Comparison of ENCODE assay signal across 8 mouse cellular contexts in genomic region chr7:24269667-24270287, GRCm38 (mm10). TPM values are rescaled to one million over a fixed set of nuclear protein-coding genes. Genes with fewer than 3 reads are reported as not detected.
DNase-seq lines count a peak whose midpoint lies in the region; ATAC-seq lines count a peak whose summit lies in the region.

No protein-coding gene starts in this region.

- WGBS in heart, embryonic 11.5 days (ENCODE audit: insufficient replicate concordance): 35% methylated on average over 7 of the region's 7 CpGs
- 40% methylated on average over 7 of the region's 7 CpGs for WGBS in liver, embryonic 13.5 days (ENCODE audit: insufficient replicate concordance)

- H3K4me3 ChIP-seq in heart, embryonic 11.5 days (ENCODE audit: low read depth, low read length): peak overlapping the region; percentile 71
- peak overlapping the region; percentile 65 for H3K4me3 ChIP-seq in liver, embryonic 13.5 days (replicated peaks)

- DNase-seq in heart, postnatal 4 days: no peak
- peak; percentile 18 for DNase-seq in thymus, postnatal 4 days
- DNase-seq in thymus, postnatal 25 days: no peak
- DNase-seq in liver, embryonic 13.5 days: no peak
- DNase-seq in testis, postnatal 10 days (ENCODE audit: low spot score): peak; percentile 37
- DNase-seq in embryo, embryonic 10.5 days (ENCODE audit: low spot score): no peak
- no peak for DNase-seq in ovary, adult 18-20 months (ENCODE audit: low spot score)

- no peaks in the 10 kb centered on the region for H3K4me1 ChIP-seq in heart, embryonic 11.5 days (ENCODE audit: control insufficient read depth, insufficient read depth, low read length)
- peaks cover 5% of the 10 kb centered on the region for H3K4me1 ChIP-seq in liver, embryonic 13.5 days (replicated peaks)

- no peaks in the 10 kb centered on the region for H3K9me3 ChIP-seq in heart, embryonic 11.5 days (replicated peaks; ENCODE audit: control insufficient read depth, low read length)
- no peaks in the 10 kb centered on the region for H3K9me3 ChIP-seq in liver, embryonic 13.5 days (replicated peaks)

- H3K27me3 ChIP-seq in heart, embryonic 11.5 days (ENCODE audit: control insufficient read depth, insufficient read depth, low read length): no peaks in the 10 kb centered on the region
- H3K27me3 ChIP-seq in liver, embryonic 13.5 days: no peaks in the 10 kb centered on the region

- H3K4me2 ChIP-seq in heart, embryonic 11.5 days: peak overlapping the region; percentile 82
- peak overlapping the region; percentile 76 for H3K4me2 ChIP-seq in liver, embryonic 13.5 days

- H3K27ac ChIP-seq in heart, embryonic 11.5 days (ENCODE audit: low read depth, low read length): no peak overlapping the region
- no peak overlapping the region for H3K27ac ChIP-seq in liver, embryonic 13.5 days

- H3K36me3 ChIP-seq in heart, embryonic 11.5 days (ENCODE audit: control insufficient read depth, insufficient read depth, low read length): peaks cover 10% of the 10 kb centered on the region
- peaks cover 7% of the 10 kb centered on the region; the same call in 1 of the 2 replicates for H3K36me3 ChIP-seq in liver, embryonic 13.5 days

- ATAC-seq in heart, embryonic 11.5 days (replicated peaks; ENCODE audit: insufficient number of reproducible peaks, low FRiP score, low TSS enrichment): peak; percentile 37; the same call in 1 of the 2 replicates
- ATAC-seq in liver, embryonic 13.5 days (ENCODE audit: low read depth): peak; percentile 27; the same call in 1 of the 2 replicates

- H3K9ac ChIP-seq in heart, embryonic 11.5 days (ENCODE audit: low read depth, low read length): peak overlapping the region; percentile 83
- H3K9ac ChIP-seq in liver, embryonic 13.5 days: peak overlapping the region; percentile 71

RNA-seq across cellular contexts. Expression of gene Zfp93, which starts 0.4 kb away (rescaled TPM):
- 5.8 and 7.3 TPM in 2 replicates for polyA plus RNA-seq in heart, embryonic 11.5 days (2014; fragmentation: Nextera tagmentation; extraction: Ambion mirVana)
- 1 to 10 TPM; 3.7 to 4.8 TPM for total RNA-seq in heart, postnatal 4 days (2021)
- polyA plus RNA-seq in liver, embryonic 13.5 days (2015; fragmentation: Nextera tagmentation; extraction: Ambion mirVana): 0.97 and 1.2 TPM in 2 replicates

RNA-seq across cellular contexts. Expression of gene Zfp108, which starts 15.2 kb away (rescaled TPM):
- polyA plus RNA-seq in heart, embryonic 11.5 days (2014; fragmentation: Nextera tagmentation; extraction: Ambion mirVana): 1.5 and 2.1 TPM in 2 replicates
- total RNA-seq in heart, postnatal 4 days (2021): 1 to 10 TPM; 1.2 to 1.4 TPM
- 0.40 and 0.49 TPM in 2 replicates for polyA plus RNA-seq in liver, embryonic 13.5 days (2015; fragmentation: Nextera tagmentation; extraction: Ambion mirVana)

RNA-seq across cellular contexts. Expression of gene Zfp61, which starts 31.3 kb away (rescaled TPM):
- 16.4 and 18.1 TPM in 2 replicates for polyA plus RNA-seq in heart, embryonic 11.5 days (2014; fragmentation: Nextera tagmentation; extraction: Ambion mirVana)
- total RNA-seq in heart, postnatal 4 days (2021): 1 to 10 TPM; 4.2 to 6.6 TPM
- polyA plus RNA-seq in liver, embryonic 13.5 days (2015; fragmentation: Nextera tagmentation; extraction: Ambion mirVana): 3.4 and 5.1 TPM in 2 replicates

RNA-seq across cellular contexts. Expression of gene Zfp109, which starts 32.4 kb away (rescaled TPM):
- 3.6 and 3.9 TPM in 2 replicates for polyA plus RNA-seq in heart, embryonic 11.5 days (2014; fragmentation: Nextera tagmentation; extraction: Ambion mirVana)
- 1 to 10 TPM; 1.1 to 1.2 TPM for total RNA-seq in heart, postnatal 4 days (2021)
- 1.3 and 2.3 TPM in 2 replicates for polyA plus RNA-seq in liver, embryonic 13.5 days (2015; fragmentation: Nextera tagmentation; extraction: Ambion mirVana)

RNA-seq across cellular contexts. Expression of gene Zfp94, which starts 46.7 kb away (rescaled TPM):
- 4.6 and 6.1 TPM in 2 replicates for polyA plus RNA-seq in heart, embryonic 11.5 days (2014; fragmentation: Nextera tagmentation; extraction: Ambion mirVana)
- 1 to 10 TPM; 1.0 to 1.8 TPM for total RNA-seq in heart, postnatal 4 days (2021)
- 2.5 and 2.6 TPM in 2 replicates for polyA plus RNA-seq in liver, embryonic 13.5 days (2015; fragmentation: Nextera tagmentation; extraction: Ambion mirVana)

Comparison
In these comparisons a context has a peak if more than half of its experiments do, and no peak if none do; other contexts are left out.
1. DNase-seq: peak in thymus, postnatal 4 days (single experiment) and testis, postnatal 10 days (single experiment); none in heart, postnatal 4 days (single experiment), thymus, postnatal 25 days (single experiment), liver, embryonic 13.5 days (single experiment), embryo, embryonic 10.5 days (single experiment) and ovary, adult 18-20 months (single experiment).